Mouse (Mus musculus): ENCODE results near the gene Wdr54. TPM values are rescaled to one million over a fixed set of nuclear protein-coding genes. Genes with fewer than 3 reads are reported as not detected.

The Wdr54 gene
- total and polyA plus RNA-seq, 3 experiments = 1.9 to 10.3 (median 7.8) TPM

DNA sequence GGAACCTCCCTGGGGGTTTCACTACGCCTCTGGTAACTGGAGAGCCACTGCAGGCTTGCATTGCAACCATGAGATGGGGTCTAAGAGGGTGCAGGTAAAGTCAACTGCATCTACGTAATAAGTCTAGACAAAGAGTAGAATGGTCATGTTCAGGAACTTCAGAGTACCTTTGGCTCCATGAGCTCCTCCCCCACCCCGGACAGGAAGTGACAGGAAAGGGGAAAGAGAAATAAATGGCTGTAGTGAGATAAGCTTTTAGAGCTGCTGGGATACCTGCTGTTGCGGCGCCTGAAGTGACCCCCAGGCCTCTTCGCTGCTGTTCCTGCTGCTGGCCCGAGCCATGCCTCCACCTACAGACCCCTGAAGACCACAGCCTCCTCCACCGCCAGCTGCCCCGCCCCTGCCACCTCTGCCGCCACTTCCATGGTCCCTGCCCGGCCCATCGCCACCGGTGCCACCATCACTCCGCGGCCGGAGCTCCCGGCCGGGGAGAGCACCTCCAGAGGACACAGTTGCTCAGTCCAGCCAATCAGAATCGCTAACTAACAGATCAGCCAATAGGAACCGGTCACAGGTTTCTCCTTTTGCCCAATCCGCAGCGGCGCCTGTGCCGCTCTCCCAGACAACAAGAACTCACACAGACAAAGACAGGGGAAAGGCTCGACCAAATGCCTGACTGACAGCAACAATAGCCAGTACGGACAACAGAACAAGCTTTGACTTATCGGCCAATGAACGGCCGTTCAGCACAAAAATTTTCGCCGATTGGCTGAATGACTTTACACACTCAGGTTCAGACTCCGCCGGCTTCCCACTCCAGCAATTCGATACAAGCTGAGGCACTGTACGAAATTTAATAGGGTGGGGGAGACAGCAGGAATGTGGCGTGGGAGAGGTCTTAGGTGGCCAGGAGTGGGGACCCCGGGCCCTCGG is 35.0 kb downstream of the Wdr54 start, which contains the start of gene Wbp1:
TSS of gene Wbp1 (minus strand) at position 630 of the 933 bp plus-strand sequence.
- TF ChIP-seq CTCF (conservative IDR thresholded peaks at IDR 0.05 in 1 of 2, IDR thresholded peaks at IDR 0.05 in 1 of 2; ENCODE audit: low read depth in 2 of 2, low read length in 2 of 2) (no peak), CHD2 (IDR thresholded peaks at IDR 0.05; ENCODE audit: low read length) (peak; percentile 87), ZNF384 (IDR thresholded peaks at IDR 0.05; ENCODE audit: low read depth, low read length) (no peak), MEF2A (IDR thresholded peaks at IDR 0.05; ENCODE audit: borderline replicate concordance, low read depth, low read length) (0 out of 2 replicates have a peak, but pooled peaks have one; percentile 32), ELF1 (IDR thresholded peaks at IDR 0.05; ENCODE audit: low read depth, low read length) (0 out of 2 replicates have a peak, but pooled peaks have one; percentile 12), MAZ (IDR thresholded peaks at IDR 0.05; ENCODE audit: low read depth, low read length) (0 out of 2 replicates have a peak, but pooled peaks have one; percentile 17), POLR2A (IDR thresholded peaks at IDR 0.05; ENCODE audit: low read depth, low read length) (peak; percentile 83), MAX (IDR thresholded peaks at IDR 0.05; ENCODE audit: low read length) (peak; percentile 66), E2F4 (IDR thresholded peaks at IDR 0.05; ENCODE audit: insufficient replicate concordance, low read depth, low read length) (peak; percentile 61; the same call in 1 of the 2 replicates), MXI1 (IDR thresholded peaks at IDR 0.05; ENCODE audit: low read depth, low read length) (peak; percentile 74; the same call in 1 of the 2 replicates), NRF1 (IDR thresholded peaks at IDR 0.05; ENCODE audit: low read depth, low read length) (peak; percentile 56), TBP (conservative IDR thresholded peaks at IDR 0.05; ENCODE audit: low read depth, low read length) (0 out of 2 replicates have a peak, but pooled peaks have one; percentile 44), ZMIZ1 (IDR thresholded peaks at IDR 0.05; ENCODE audit: low read depth, low read length) (peak; percentile 93), ETS1 (conservative IDR thresholded peaks at IDR 0.05; ENCODE audit: low read depth, low read length) (no peak), UBTF (IDR thresholded peaks at IDR 0.05; ENCODE audit: low read depth, low read length) (peak; percentile 58; the same call in 1 of the 2 replicates), POLR2AphosphoS2 (IDR thresholded peaks at IDR 0.05; ENCODE audit: low read depth, low read length) (peak; percentile 44; the same call in 1 of the 2 replicates), MYC (IDR thresholded peaks at IDR 0.05; ENCODE audit: low read depth, low read length) (0 out of 2 replicates have a peak, but pooled peaks have one; percentile 2), ZKSCAN1 (IDR thresholded peaks at IDR 0.05; ENCODE audit: borderline replicate concordance, low read depth, low read length) (no peak), HCFC1 (IDR thresholded peaks at IDR 0.05; ENCODE audit: low read depth, low read length) (peak; percentile 60), TCF12 (IDR thresholded peaks at IDR 0.05; ENCODE audit: low read depth, low read length) (peak; percentile 39; the same call in 1 of the 2 replicates), SIN3A (IDR thresholded peaks at IDR 0.05; ENCODE audit: low read length) (no peak; the same call in none of the 2 replicates), RAD21 (IDR thresholded peaks at IDR 0.05; ENCODE audit: low read depth, low read length) (no peak), NELFE (IDR thresholded peaks at IDR 0.05; ENCODE audit: low read depth, low read length) (peak; percentile 14), SMC3 (IDR thresholded peaks at IDR 0.05; ENCODE audit: low read depth, low read length) (no peak), KAT2A (IDR thresholded peaks at IDR 0.05; ENCODE audit: insufficient replicate concordance, low read length) (no peak), USF1 (IDR thresholded peaks at IDR 0.05; ENCODE audit: low read depth, low read length) (peak; percentile 11; the same call in 1 of the 2 replicates)

More for the DNA sequence above, 35.0 kb downstream of the Wdr54 start, which contains the start of gene Wbp1:
- H3K79me2 ChIP-seq (replicated peaks; ENCODE audit: control insufficient read depth, extremely low read depth, insufficient read depth, poor library complexity, severe bottlenecking) = peaks cover 6% of the 10 kb centered on the region; the same call in 1 of the 2 replicates
- H3K36me3 ChIP-seq (replicated peaks in 1 of 2; ENCODE audit: control insufficient read depth in 1 of 2, insufficient read depth in 1 of 2, low read length in 1 of 2) = peaks cover 18 to 38% of the 10 kb centered on the region in 2 experiments
- peak within 1 kb of the TSS; percentile 81 for H3K4me2 ChIP-seq (ENCODE audit: insufficient read depth, low read depth, poor library complexity, severe bottlenecking)
- peak within 1 kb of the TSS; percentile 59 for H3K9ac ChIP-seq (ENCODE audit: insufficient read depth, low read depth)
- dilution Hi-C loops (cut with MboI; ENCODE audit: extremely low pct_ligation_motif_present, extremely low pct_unique_long_range_greater_than_20kb, low sequenced_read_pairs) (no loop called here), in situ Hi-C loops (cut with MboI; ENCODE audit: low pct_ligation_motif_present, low pct_unique_long_range_greater_than_20kb, low sequenced_read_pairs) (no loop called here)
- DNase-seq (ENCODE audit: extremely low read depth) = peak; percentile 99
- H3K27me3 ChIP-seq (replicated peaks) = no peaks in the 10 kb centered on the region
- peak within 1 kb of the TSS; percentile 65 to 73 (median 67) for H3K4me3 ChIP-seq (replicated peaks in 1 of 3; ENCODE audit: low read depth in 2 of 3, low read length in 2 of 3, poor library complexity in 1 of 3)
- H3K27ac ChIP-seq (ENCODE audit: insufficient read depth, low read depth) = peak within 1 kb of the TSS; percentile 44
- peaks cover 27 to 77% of the 10 kb centered on the region in 2 experiments for H3K4me1 ChIP-seq (ENCODE audit: control insufficient read depth in 1 of 2, insufficient read depth in 2 of 2)
- no peaks in the 10 kb centered on the region for H3K9me3 ChIP-seq (replicated peaks; ENCODE audit: low read length)

All from CH12.LX (cell line).